Mouse (Mus musculus) kidney, adult 2 months (tissue): ENCODE results near the gene Eif4g3. TPM values are rescaled to one million over a fixed set of nuclear protein-coding genes. Genes with fewer than 3 reads are reported as not detected.

Experiments
- DNase-seq: peaks from one replicate; pipeline ENCODE4 v3.0.0; 2021
- H3K27ac ChIP-seq: fragments of 200-500 bp; 2 replicates; pipeline ENCODE4 v1.5.1; 2012; ENCODE audit warnings: low read depth, low read length, control low read depth, inconsistent platforms; ENCODE audit not compliant: insufficient read depth
- H3K27me3 ChIP-seq: fragments of 200-500 bp; replicated peaks from 2 replicates; pipeline ENCODE4 v1.6.1; 2012; ENCODE audit warnings: mild to moderate bottlenecking, moderate library complexity, low read length, inconsistent platforms; ENCODE audit not compliant: control insufficient read depth, insufficient read depth
- H3K36me3 ChIP-seq: fragments of 200-500 bp; 2 replicates; pipeline ENCODE4 v1.6.1; 2012; ENCODE audit warnings: mild to moderate bottlenecking, moderate library complexity, low read length, inconsistent platforms; ENCODE audit not compliant: control insufficient read depth, insufficient read depth
- H3K4me1 ChIP-seq: fragments of 200-500 bp; 2 replicates; pipeline ENCODE4 v1.6.1; 2011; ENCODE audit warnings: low read length; ENCODE audit not compliant: control insufficient read depth, insufficient read depth
- H3K4me3 ChIP-seq: fragments of 200-500 bp; 2 replicates; pipeline ENCODE4 v1.5.1; 2011; ENCODE audit warnings: mild to moderate bottlenecking, low read depth, low read length, control low read depth; ENCODE audit not compliant: insufficient read depth
- CTCF ChIP-seq: fragments of 200-500 bp; conservative IDR thresholded peaks from 2 replicates; pipeline ENCODE4 v1.5.1; 2011; ENCODE audit warnings: low read depth, mild to moderate bottlenecking, control low read depth, low read length, moderate library complexity, mixed read lengths; ENCODE audit not compliant: insufficient read depth, insufficient read length
- POLR2A ChIP-seq: fragments of 200-500 bp; IDR thresholded peaks from one replicate; pipeline ENCODE4 v1.6.1; 2011; ENCODE audit warnings: low read depth, low read length, control low read depth
- WGBS: fragments of 180-500 bp; shearing (Covaris S2); methylation state at CpG from one replicate; pipeline ENCODE4 v1.1.7; 2018; 5-methylcytosine and 5-hydroxymethylcytosine counted together
- polyA plus RNA-seq: library from polyadenylated mRNA; depleted of rRNA; stranded (reverse); fragments of >200 nt; gene quantifications from 2 replicates; pipeline ENCODE4 v1.2.3, GENCODE M21; 2012

Eif4g3 gene
- polyA plus RNA-seq, 1 experiment: 53.5 TPM

GRCm38 (mm10) chr4:138180719-138181118, 187.9 kb downstream of the Eif4g3 start:
- H3K4me3 ChIP-seq: no peak overlapping the region

GRCm38 (mm10) chr4:138184056-138184455, 191.2 kb downstream of the Eif4g3 start:
- no peaks in the 10 kb centered on the region for H3K27me3 ChIP-seq
- TF ChIP-seq CTCF (no peak), POLR2A (no peak)
- H3K4me3 ChIP-seq: no peak overlapping the region
- no peak overlapping the region for H3K27ac ChIP-seq
- no peak for DNase-seq
- 93% methylated on average over 5 of the region's 5 CpGs for WGBS
- peaks cover 7% of the 10 kb centered on the region for H3K36me3 ChIP-seq
- H3K4me1 ChIP-seq: no peaks in the 10 kb centered on the region

More at GRCm38 (mm10) chr4:138180719-138181118, 187.9 kb downstream of the Eif4g3 start:
- Histone ChIP-seq H3K27me3 (no peaks in the 10 kb centered on the region), H3K36me3 (peaks cover 10% of the 10 kb centered on the region; the same call in 1 of the 2 replicates), H3K27ac (no peak overlapping the region), H3K4me1 (no peaks in the 10 kb centered on the region)
- 86% methylated on average over 4 of the region's 4 CpGs for WGBS
- TF ChIP-seq CTCF: no peak
- no peak for TF ChIP-seq POLR2A
- DNase-seq: no peak

GRCm38 (mm10) chr4:138184573-138184981, 191.8 kb downstream of the Eif4g3 start:
- 63% methylated on average over 5 of the region's 5 CpGs for WGBS
- H3K4me3 ChIP-seq: no peak overlapping the region
- TF ChIP-seq POLR2A: no peak
- no peak for TF ChIP-seq CTCF
- no peaks in the 10 kb centered on the region for H3K27me3 ChIP-seq
- no peaks in the 10 kb centered on the region for H3K4me1 ChIP-seq
- no peak for DNase-seq
- H3K27ac ChIP-seq: no peak overlapping the region
- peaks cover 7% of the 10 kb centered on the region for H3K36me3 ChIP-seq

- H3K36me3 ChIP-seq: peaks cover 4% of the 10 kb centered on the region
- no peak for DNase-seq
- 90% methylated on average over 7 of the region's 7 CpGs for WGBS
Measured at GRCm38 (mm10) chr4:138185961-138186360, 193.1 kb downstream of the Eif4g3 start.

GRCm38 (mm10) chr4:138187995-138188394, 195.2 kb downstream of the Eif4g3 start:
- no peaks in the 10 kb centered on the region for H3K27me3 ChIP-seq
- TF ChIP-seq CTCF (no peak), POLR2A (no peak)
- H3K27ac ChIP-seq: no peak overlapping the region
- 86% methylated on average over 7 of the region's 7 CpGs for WGBS
- no peak overlapping the region for H3K4me3 ChIP-seq
- DNase-seq: no peak
- H3K4me1 ChIP-seq: no peaks in the 10 kb centered on the region
- peaks cover 6% of the 10 kb centered on the region for H3K36me3 ChIP-seq

More at GRCm38 (mm10) chr4:138185961-138186360, 193.1 kb downstream of the Eif4g3 start:
- H3K4me3 ChIP-seq: no peak overlapping the region
- H3K27me3 ChIP-seq: no peaks in the 10 kb centered on the region
- TF ChIP-seq CTCF: no peak
- TF ChIP-seq POLR2A: no peak
- no peaks in the 10 kb centered on the region for H3K4me1 ChIP-seq
- H3K27ac ChIP-seq: no peak overlapping the region

- no peak for TF ChIP-seq POLR2A
- TF ChIP-seq CTCF: no peak
- no peak overlapping the region for H3K4me3 ChIP-seq
- no peaks in the 10 kb centered on the region for H3K27me3 ChIP-seq
- no peak for DNase-seq
- 87% methylated on average over 5 of the region's 5 CpGs for WGBS
- H3K4me1 ChIP-seq: no peaks in the 10 kb centered on the region
- no peak overlapping the region for H3K27ac ChIP-seq
- peaks cover 6% of the 10 kb centered on the region for H3K36me3 ChIP-seq
Measured at GRCm38 (mm10) chr4:138192561-138192960, 199.7 kb downstream of the Eif4g3 start.

GRCm38 (mm10) chr4:138200769-138201168, 207.9 kb downstream of the Eif4g3 start:
- 85% methylated on average over 3 of the region's 3 CpGs for WGBS
- TF ChIP-seq POLR2A (no peak), CTCF (no peak)

DNA sequence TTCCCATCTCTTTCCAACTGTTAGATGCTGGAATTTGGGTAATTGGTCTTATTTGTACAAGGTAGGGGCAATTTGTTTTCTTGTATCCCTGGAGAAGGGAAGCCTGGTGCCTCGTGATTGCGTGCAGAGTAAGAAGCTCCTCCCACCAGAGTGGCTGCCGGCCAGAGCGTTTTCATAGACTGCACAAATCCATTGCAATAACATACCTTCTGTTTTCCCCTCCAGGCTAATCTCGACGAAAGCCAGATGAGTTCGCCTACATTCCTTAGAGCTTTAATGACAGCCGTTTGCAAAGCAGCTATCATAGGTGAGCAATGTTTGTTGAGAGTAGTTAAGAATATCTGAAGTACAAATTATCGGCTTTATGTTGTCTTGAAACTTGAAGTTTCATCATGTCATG, 208.9 kb downstream of the Eif4g3 start:
- no peak overlapping the region for H3K27ac ChIP-seq
- peaks cover 20% of the 10 kb centered on the region for H3K36me3 ChIP-seq
- H3K4me3 ChIP-seq: no peak overlapping the region
- no peaks in the 10 kb centered on the region for H3K4me1 ChIP-seq
- H3K27me3 ChIP-seq: no peaks in the 10 kb centered on the region
- TF ChIP-seq CTCF: no peak
- no peak for TF ChIP-seq POLR2A
- 73% methylated on average over 9 of the region's 9 CpGs for WGBS
- DNase-seq: no peak

More at GRCm38 (mm10) chr4:138200769-138201168, 207.9 kb downstream of the Eif4g3 start:
- DNase-seq: no peak
- Histone ChIP-seq H3K27me3 (no peaks in the 10 kb centered on the region), H3K27ac (no peak overlapping the region), H3K4me3 (no peak overlapping the region), H3K36me3 (peaks cover 18% of the 10 kb centered on the region), H3K4me1 (no peaks in the 10 kb centered on the region)
